Mouse (Mus musculus): ENCODE measurements at regions not wholly inside any gene's neighbourhood (a gene's known extent, or its start where the extent isn't known, plus 50 kb on each side); places are given as distances from the start of the nearest gene placed in this dataset.

GRCm38 (mm10) chr12:9970771-9971170 lies 399.0 kb upstream of the Nt5c1b start:
- Histone ChIP-seq H3K4me3 (ENCODE audit: low read depth, low read length) (no peak overlapping the region), H3K36me3 (ENCODE audit: control insufficient read depth, insufficient read depth, low read length) (no peaks in the 10 kb centered on the region), H3K27me3 (replicated peaks; ENCODE audit: control insufficient read depth, insufficient read depth, low read length) (no peaks in the 10 kb centered on the region), H3K27ac (ENCODE audit: low read depth) (no peak overlapping the region), H3K4me2 (ENCODE audit: low read length) (no peak overlapping the region), H3K9me3 (ENCODE audit: control insufficient read depth, low read length) (no peaks in the 10 kb centered on the region), H3K9ac (ENCODE audit: low read length) (no peak overlapping the region), H3K4me1 (replicated peaks; ENCODE audit: control insufficient read depth, insufficient read depth, low read length) (no peaks in the 10 kb centered on the region)
- ATAC-seq (replicated peaks; ENCODE audit: low FRiP score, low TSS enrichment, low read depth) (no peak), DNase-seq (ENCODE audit: low spot score) (no peak)
- whole genome bisulfite sequencing: 92% methylated on average over 2 of the region's 2 CpGs

DNA sequence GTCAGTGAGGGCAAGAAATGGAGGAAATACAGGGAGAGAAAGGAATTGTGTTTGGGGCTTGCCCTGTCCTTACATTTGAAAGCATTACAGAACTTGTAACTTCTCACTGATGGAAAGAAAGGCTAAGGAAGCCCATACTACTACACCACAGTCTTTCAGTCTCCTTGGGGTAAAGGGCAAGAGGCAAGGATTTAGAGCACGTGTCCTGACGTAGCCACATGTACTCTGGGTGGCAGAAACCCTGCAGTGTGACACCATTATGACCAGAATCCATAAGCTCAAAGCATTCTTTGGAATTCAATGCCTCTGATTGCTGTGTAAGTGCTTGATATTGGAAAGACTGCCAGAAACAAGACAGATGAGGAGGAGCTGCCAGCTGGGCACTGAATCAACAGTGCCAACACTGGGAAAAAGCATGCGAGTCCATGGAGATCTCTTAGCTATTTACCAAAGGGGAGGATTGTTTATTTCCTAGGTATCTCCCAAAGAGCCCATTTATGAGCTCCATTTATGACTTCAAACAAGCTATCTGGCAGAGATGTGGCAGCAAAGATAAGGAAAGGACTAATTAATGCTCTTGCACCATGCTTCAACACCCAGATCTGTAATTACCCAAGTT lies 391.2 kb upstream of the Nt5c1b start:
- 59% methylated on average over 3 of the region's 3 CpGs for WGBS
- ATAC-seq (replicated peaks; ENCODE audit: low FRiP score, low TSS enrichment, low read depth): no peak
- no peak overlapping the region for H3K9ac ChIP-seq (ENCODE audit: low read length)

GRCm38 (mm10) chr12:9979113-9979507 lies 390.7 kb upstream of the Nt5c1b start:
- DNase-seq (ENCODE audit: low spot score) (no peak), ATAC-seq (replicated peaks; ENCODE audit: low FRiP score, low TSS enrichment, low read depth) (no peak)
- H3K9ac ChIP-seq (ENCODE audit: low read length): no peak overlapping the region
- H3K4me3 ChIP-seq (ENCODE audit: low read depth, low read length): no peak overlapping the region
- H3K27ac ChIP-seq (ENCODE audit: low read depth): no peak overlapping the region
- 45% methylated on average over 1 of the region's 1 CpGs for WGBS
- no peaks in the 10 kb centered on the region for H3K36me3 ChIP-seq (ENCODE audit: control insufficient read depth, insufficient read depth, low read length)
- no peaks in the 10 kb centered on the region for H3K9me3 ChIP-seq (ENCODE audit: control insufficient read depth, low read length)
- H3K4me2 ChIP-seq (ENCODE audit: low read length): no peak overlapping the region
- no peaks in the 10 kb centered on the region for H3K4me1 ChIP-seq (replicated peaks; ENCODE audit: control insufficient read depth, insufficient read depth, low read length)
- no peaks in the 10 kb centered on the region for H3K27me3 ChIP-seq (replicated peaks; ENCODE audit: control insufficient read depth, insufficient read depth, low read length)

More for the DNA sequence above, 391.2 kb upstream of the Nt5c1b start:
- DNase-seq (ENCODE audit: low spot score): no peak
- Histone ChIP-seq H3K27ac (ENCODE audit: low read depth) (no peak overlapping the region), H3K9me3 (ENCODE audit: control insufficient read depth, low read length) (no peaks in the 10 kb centered on the region), H3K4me3 (ENCODE audit: low read depth, low read length) (no peak overlapping the region), H3K36me3 (ENCODE audit: control insufficient read depth, insufficient read depth, low read length) (no peaks in the 10 kb centered on the region), H3K4me1 (replicated peaks; ENCODE audit: control insufficient read depth, insufficient read depth, low read length) (no peaks in the 10 kb centered on the region), H3K27me3 (replicated peaks; ENCODE audit: control insufficient read depth, insufficient read depth, low read length) (no peaks in the 10 kb centered on the region), H3K4me2 (ENCODE audit: low read length) (no peak overlapping the region)

GRCm38 (mm10) chr12:9991305-9991704 lies 378.5 kb upstream of the Nt5c1b start:
- no peak for DNase-seq (ENCODE audit: low spot score)
- WGBS: 94% methylated on average over 1 of the region's 1 CpGs
- no peaks in the 10 kb centered on the region for H3K36me3 ChIP-seq (ENCODE audit: control insufficient read depth, insufficient read depth, low read length)
- H3K27me3 ChIP-seq (replicated peaks; ENCODE audit: control insufficient read depth, insufficient read depth, low read length): no peaks in the 10 kb centered on the region
- H3K9me3 ChIP-seq (ENCODE audit: control insufficient read depth, low read length): no peaks in the 10 kb centered on the region
- ATAC-seq (replicated peaks; ENCODE audit: low FRiP score, low TSS enrichment, low read depth): no peak
- H3K4me1 ChIP-seq (replicated peaks; ENCODE audit: control insufficient read depth, insufficient read depth, low read length): peaks cover 5% of the 10 kb centered on the region; the same call in 1 of the 2 replicates
- no peak overlapping the region for H3K27ac ChIP-seq (ENCODE audit: low read depth)
- H3K9ac ChIP-seq (ENCODE audit: low read length): no peak overlapping the region
- H3K4me2 ChIP-seq (ENCODE audit: low read length): no peak overlapping the region
- no peak overlapping the region for H3K4me3 ChIP-seq (ENCODE audit: low read depth, low read length)

GRCm38 (mm10) chr12:9995670-9996069 lies 374.1 kb upstream of the Nt5c1b start:
- Histone ChIP-seq H3K4me3 (ENCODE audit: low read depth, low read length) (no peak overlapping the region), H3K4me1 (replicated peaks; ENCODE audit: control insufficient read depth, insufficient read depth, low read length) (peaks cover 8% of the 10 kb centered on the region; the same call in 1 of the 2 replicates), H3K27ac (ENCODE audit: low read depth) (peak overlapping the region; percentile 66), H3K36me3 (ENCODE audit: control insufficient read depth, insufficient read depth, low read length) (no peaks in the 10 kb centered on the region), H3K9ac (ENCODE audit: low read length) (no peak overlapping the region), H3K27me3 (replicated peaks; ENCODE audit: control insufficient read depth, insufficient read depth, low read length) (no peaks in the 10 kb centered on the region), H3K9me3 (ENCODE audit: control insufficient read depth, low read length) (no peaks in the 10 kb centered on the region), H3K4me2 (ENCODE audit: low read length) (no peak overlapping the region)
- ATAC-seq (replicated peaks; ENCODE audit: low FRiP score, low TSS enrichment, low read depth): no peak; the same call in 1 of the 2 replicates
- no peak for DNase-seq (ENCODE audit: low spot score)
- WGBS: 30% methylated on average over 3 of the region's 3 CpGs

- H3K4me1 ChIP-seq (replicated peaks; ENCODE audit: control insufficient read depth, insufficient read depth, low read length): peaks cover 8% of the 10 kb centered on the region; the same call in 1 of the 2 replicates
- H3K27ac ChIP-seq (ENCODE audit: low read depth): peak overlapping the region; percentile 66
- no peak overlapping the region for H3K9ac ChIP-seq (ENCODE audit: low read length)
- no peaks in the 10 kb centered on the region for H3K27me3 ChIP-seq (replicated peaks; ENCODE audit: control insufficient read depth, insufficient read depth, low read length)
- WGBS: 27% methylated on average over 5 of the region's 5 CpGs
- ATAC-seq (replicated peaks; ENCODE audit: low FRiP score, low TSS enrichment, low read depth): peak; percentile 53; the same call in 1 of the 2 replicates
- no peak overlapping the region for H3K4me3 ChIP-seq (ENCODE audit: low read depth, low read length)
- no peaks in the 10 kb centered on the region for H3K9me3 ChIP-seq (ENCODE audit: control insufficient read depth, low read length)
- no peaks in the 10 kb centered on the region for H3K36me3 ChIP-seq (ENCODE audit: control insufficient read depth, insufficient read depth, low read length)
- H3K4me2 ChIP-seq (ENCODE audit: low read length): no peak overlapping the region
- peak; percentile 65 for DNase-seq (ENCODE audit: low spot score)
Observed at GRCm38 (mm10) chr12:9996455-9997189, 373.2 kb upstream of the Nt5c1b start.

- Histone ChIP-seq H3K9me3 (ENCODE audit: control insufficient read depth, low read length) (no peaks in the 10 kb centered on the region), H3K9ac (ENCODE audit: low read length) (no peak overlapping the region), H3K4me1 (replicated peaks; ENCODE audit: control insufficient read depth, insufficient read depth, low read length) (peaks cover 8% of the 10 kb centered on the region; the same call in 1 of the 2 replicates), H3K27me3 (replicated peaks; ENCODE audit: control insufficient read depth, insufficient read depth, low read length) (no peaks in the 10 kb centered on the region), H3K4me2 (ENCODE audit: low read length) (no peak overlapping the region), H3K27ac (ENCODE audit: low read depth) (peak overlapping the region; percentile 66), H3K4me3 (ENCODE audit: low read depth, low read length) (no peak overlapping the region), H3K36me3 (ENCODE audit: control insufficient read depth, insufficient read depth, low read length) (no peaks in the 10 kb centered on the region)
- 0 out of 2 replicates have a peak, but pooled peaks have one; percentile 19 for ATAC-seq (replicated peaks; ENCODE audit: low FRiP score, low TSS enrichment, low read depth)
- DNase-seq (ENCODE audit: low spot score): no peak
- WGBS: 27% methylated on average over 9 of the region's 9 CpGs
Observed at GRCm38 (mm10) chr12:9997190-9997561, 372.6 kb upstream of the Nt5c1b start.

GRCm38 (mm10) chr12:9997571-9997970 lies 372.2 kb upstream of the Nt5c1b start:
- no peaks in the 10 kb centered on the region for H3K9me3 ChIP-seq (ENCODE audit: control insufficient read depth, low read length)
- WGBS: 32% methylated on average over 3 of the region's 3 CpGs
- no peak for ATAC-seq (replicated peaks; ENCODE audit: low FRiP score, low TSS enrichment, low read depth)
- no peak overlapping the region for H3K4me2 ChIP-seq (ENCODE audit: low read length)
- no peak overlapping the region for H3K9ac ChIP-seq (ENCODE audit: low read length)
- H3K27ac ChIP-seq (ENCODE audit: low read depth): peak overlapping the region; percentile 66
- no peaks in the 10 kb centered on the region for H3K27me3 ChIP-seq (replicated peaks; ENCODE audit: control insufficient read depth, insufficient read depth, low read length)
- no peak overlapping the region for H3K4me3 ChIP-seq (ENCODE audit: low read depth, low read length)
- H3K36me3 ChIP-seq (ENCODE audit: control insufficient read depth, insufficient read depth, low read length): no peaks in the 10 kb centered on the region
- H3K4me1 ChIP-seq (replicated peaks; ENCODE audit: control insufficient read depth, insufficient read depth, low read length): peaks cover 8% of the 10 kb centered on the region; the same call in 1 of the 2 replicates
- no peak for DNase-seq (ENCODE audit: low spot score)

Measured in intestine, embryonic 14.5 days (tissue).